Mouse (Mus musculus) heart, postnatal 0 days (tissue): ENCODE data around the gene Churc1. TPM values are rescaled to one million over a fixed set of nuclear protein-coding genes. Genes with fewer than 3 reads are reported as not detected.

ENCODE experiments used
- ATAC-seq: fragments of 200-750 bp; cut with Nextera tagmentation; 2 replicates; pipeline ENCODE4 v1.8.0; 2017; ENCODE audit warnings: low read depth, moderate number of reproducible peaks, moderate library complexity; ENCODE audit not compliant: insufficient read depth
- DNase-seq: peaks from one replicate; pipeline ENCODE4 v3.0.0-alpha.2; 2016; ENCODE audit warnings: low spot score
- H3K27ac ChIP-seq: fragments of 300-500 bp; sonication (generic); 2 replicates; pipeline ENCODE4 v1.5.1; 2014; ENCODE audit warnings: low read depth, mild to moderate bottlenecking
- H3K27me3 ChIP-seq: fragments of 300-500 bp; sonication (generic); 2 replicates; pipeline ENCODE4 v1.6.1; 2014; ENCODE audit warnings: low read length, mixed read lengths; ENCODE audit not compliant: control insufficient read depth, insufficient read depth
- H3K36me3 ChIP-seq: fragments of 300-500 bp; sonication (generic); replicated peaks from 2 replicates; pipeline ENCODE4 v1.6.1; 2014; ENCODE audit warnings: low read length, mixed read lengths; ENCODE audit not compliant: control insufficient read depth, insufficient read depth
- H3K4me1 ChIP-seq: fragments of 300-500 bp; sonication (generic); 2 replicates; pipeline ENCODE4 v1.6.1; 2014; ENCODE audit warnings: antibody characterized with exemption; ENCODE audit not compliant: control insufficient read depth, insufficient read depth
- H3K4me2 ChIP-seq: fragments of 300-500 bp; sonication (generic); 2 replicates; pipeline ENCODE4 v1.6.1; 2014; ENCODE audit warnings: low read depth, mild to moderate bottlenecking, low read length, moderate library complexity
- H3K4me3 ChIP-seq: fragments of 300-500 bp; sonication (generic); 2 replicates; pipeline ENCODE4 v1.5.1; 2014; ENCODE audit warnings: low read depth, low read length
- H3K9ac ChIP-seq: fragments of 300-500 bp; sonication (generic); replicated peaks from 2 replicates; pipeline ENCODE4 v1.6.1; 2014; ENCODE audit warnings: low read depth, low read length, mixed read lengths
- H3K9me3 ChIP-seq: fragments of 300-500 bp; sonication (generic); replicated peaks from 2 replicates; pipeline ENCODE4 v1.6.1; 2016; ENCODE audit warnings: low read length; ENCODE audit not compliant: control insufficient read depth
- CTCF ChIP-seq: IDR thresholded peaks from 2 replicates; pipeline ENCODE4 v1.5.1; 2016; ENCODE audit warnings: antibody characterized with exemption, control low read depth, low read depth
- EP300 ChIP-seq: IDR thresholded peaks from 2 replicates; pipeline ENCODE4 v1.6.1; 2016; ENCODE audit warnings: antibody characterized with exemption, low read depth
- WGBS: fragments of 180-500 bp; shearing (Covaris S2); extraction: QIAGEN DNeasy Blood & Tissue Kit; methylation state at CpG from one replicate; pipeline ENCODE4 v1.1.7; 2014; 5-methylcytosine and 5-hydroxymethylcytosine counted together
- polyA plus RNA-seq: library from polyadenylated mRNA; unstranded; fragments of >200 nt; fragmentation: Nextera tagmentation; extraction: Ambion mirVana; gene quantifications from 2 replicates; pipeline ENCODE4 v1.2.1, GENCODE M21; 2015
- total RNA-seq: library from RNA; depleted of rRNA; stranded (reverse); fragments of >200 nt; gene quantifications from 2 replicates; pipeline ENCODE4 v1.2.3, GENCODE M21; 2014; ENCODE audit warnings: low replicate concordance

Gene Churc1
- total and polyA plus RNA-seq, 2 experiments from 2014 or later, result 131 to 307 TPM

GRCm38 (mm10) chr12:76816720-76817119 is 51.4 kb downstream of the Churc1 start:
- DNase-seq, result no peak
- H3K4me1 ChIP-seq, result no peaks in the 10 kb centered on the region
- H3K36me3 ChIP-seq, result no peaks in the 10 kb centered on the region
- TF ChIP-seq EP300, result no peak
- H3K27ac ChIP-seq, result no peak overlapping the region
- H3K9ac ChIP-seq, result no peak overlapping the region
- H3K4me2 ChIP-seq, result no peak overlapping the region
- no peaks in the 10 kb centered on the region for H3K9me3 ChIP-seq
- H3K27me3 ChIP-seq, result peaks cover 17% of the 10 kb centered on the region
- WGBS, result 58% methylated on average over 4 of the region's 4 CpGs
- no peak for ATAC-seq
- no peak overlapping the region for H3K4me3 ChIP-seq

GRCm38 (mm10) chr12:76817176-76817575 is 51.8 kb downstream of the Churc1 start:
- no peak for DNase-seq
- H3K9ac ChIP-seq, result no peak overlapping the region
- H3K4me1 ChIP-seq, result no peaks in the 10 kb centered on the region
- H3K27me3 ChIP-seq, result peaks cover 21% of the 10 kb centered on the region
- no peak overlapping the region for H3K27ac ChIP-seq
- no peak overlapping the region for H3K4me2 ChIP-seq
- no peak for ATAC-seq
- no peak overlapping the region for H3K4me3 ChIP-seq
- TF ChIP-seq CTCF (no peak), EP300 (no peak)
- no peaks in the 10 kb centered on the region for H3K36me3 ChIP-seq
- no peaks in the 10 kb centered on the region for H3K9me3 ChIP-seq
- 65% methylated on average over 4 of the region's 4 CpGs for WGBS

GRCm38 (mm10) chr12:76818120-76818519 is 52.8 kb downstream of the Churc1 start:
- Histone ChIP-seq H3K9ac (no peak overlapping the region), H3K27ac (no peak overlapping the region), H3K4me3 (no peak overlapping the region), H3K4me2 (no peak overlapping the region), H3K4me1 (peaks cover 4% of the 10 kb centered on the region), H3K36me3 (no peaks in the 10 kb centered on the region), H3K9me3 (no peaks in the 10 kb centered on the region), H3K27me3 (peaks cover 28% of the 10 kb centered on the region)
- TF ChIP-seq EP300 (no peak), CTCF (no peak)
- ATAC-seq (no peak), DNase-seq (no peak)
- WGBS, result 83% methylated on average over 4 of the region's 4 CpGs

- no peak overlapping the region for H3K9ac ChIP-seq
- no peak overlapping the region for H3K27ac ChIP-seq
- TF ChIP-seq EP300 (no peak), CTCF (no peak)
- ATAC-seq, result no peak
- H3K4me3 ChIP-seq, result no peak overlapping the region
- WGBS, result 87% methylated on average over 9 of the region's 9 CpGs
- peaks cover 4% of the 10 kb centered on the region for H3K4me1 ChIP-seq
- no peaks in the 10 kb centered on the region for H3K36me3 ChIP-seq
- no peak overlapping the region for H3K4me2 ChIP-seq
- no peak for DNase-seq
- no peaks in the 10 kb centered on the region for H3K9me3 ChIP-seq
- peaks cover 36% of the 10 kb centered on the region for H3K27me3 ChIP-seq
These were observed 53.6 kb downstream of the Churc1 start for GRCm38 (mm10) chr12:76818908-76819307.

- DNase-seq, result no peak
- peaks cover 4% of the 10 kb centered on the region for H3K4me1 ChIP-seq
- H3K27ac ChIP-seq, result no peak overlapping the region
- H3K4me2 ChIP-seq, result no peak overlapping the region
- H3K9me3 ChIP-seq, result no peaks in the 10 kb centered on the region
- no peak for TF ChIP-seq CTCF
- WGBS, result 66% methylated on average over 6 of the region's 6 CpGs
- peaks cover 38% of the 10 kb centered on the region for H3K27me3 ChIP-seq
- no peak overlapping the region for H3K4me3 ChIP-seq
- no peaks in the 10 kb centered on the region for H3K36me3 ChIP-seq
- no peak for ATAC-seq
- H3K9ac ChIP-seq, result no peak overlapping the region
These were observed 54.5 kb downstream of the Churc1 start for GRCm38 (mm10) chr12:76819816-76820215.

GRCm38 (mm10) chr12:76820615-76821014 is 55.3 kb downstream of the Churc1 start:
- H3K4me2 ChIP-seq, result no peak overlapping the region
- 63% methylated on average over 4 of the region's 4 CpGs for WGBS
- H3K27ac ChIP-seq, result no peak overlapping the region
- H3K36me3 ChIP-seq, result no peaks in the 10 kb centered on the region
- peaks cover 38% of the 10 kb centered on the region for H3K27me3 ChIP-seq
- no peak for DNase-seq
- TF ChIP-seq CTCF (no peak), EP300 (no peak)
- no peak overlapping the region for H3K9ac ChIP-seq
- ATAC-seq, result no peak
- no peaks in the 10 kb centered on the region for H3K9me3 ChIP-seq
- H3K4me1 ChIP-seq, result peaks cover 4% of the 10 kb centered on the region
- no peak overlapping the region for H3K4me3 ChIP-seq
